Mouse (Mus musculus): ENCODE results near the gene Rnf41.

- TF ChIP-seq CTCF (IDR thresholded peaks at IDR 0.05; ENCODE audit: low read depth) (no peak), EP300 (IDR thresholded peaks at IDR 0.05; ENCODE audit: low read depth) (no peak)
Observed at GRCm38 (mm10) chr10:128438675-128439279, 27.3 kb downstream of the Rnf41 start.

All from heart, postnatal 0 days (tissue).